12 mouse cellular contexts compared by ENCODE assay signal in genomic region chrX:150954721-150955120, GRCm38 (mm10).
"Had no signal": no experiment of that assay in that cellular context is flagged by ENCODE, and none has a peak within 500 bp of the region (broad histone marks: within the 10 kb centered on the region; RNA-seq: fewer than 3 reads in every experiment).

No protein-coding gene starts in this region.

- DNase-seq: left cerebral cortex, postnatal 4 days; lung, embryonic 14.5 days; lung, postnatal 10 days; lung, postnatal 4 days; right cerebral cortex, adult 18-20 months; right cerebral cortex, postnatal 25 days had no signal

- H3K9me3 ChIP-seq: limb, embryonic 15.5 days; liver, embryonic 12.5 days; midbrain, embryonic 10.5 days; neural tube, embryonic 15.5 days had no signal

- H3K4me2 ChIP-seq: limb, embryonic 15.5 days; liver, embryonic 12.5 days; lung, embryonic 14.5 days; neural tube, embryonic 15.5 days had no signal

- H3K9ac ChIP-seq: limb, embryonic 15.5 days; liver, embryonic 12.5 days; lung, embryonic 14.5 days; neural tube, embryonic 15.5 days had no signal

- H3K27me3 ChIP-seq: neural tube, embryonic 15.5 days had no signal

- H3K27ac ChIP-seq: limb, embryonic 15.5 days; liver, embryonic 12.5 days; midbrain, embryonic 10.5 days; neural tube, embryonic 15.5 days; stomach, postnatal 0 days had no signal

- H3K4me3 ChIP-seq: limb, embryonic 15.5 days; liver, embryonic 12.5 days; midbrain, embryonic 10.5 days; myocyte; neural tube, embryonic 15.5 days had no signal

- H3K36me3 ChIP-seq: limb, embryonic 15.5 days; liver, embryonic 12.5 days; midbrain, embryonic 10.5 days; neural tube, embryonic 15.5 days had no signal

- ATAC-seq: liver, embryonic 12.5 days had no signal

- H3K4me1 ChIP-seq: limb, embryonic 15.5 days; neural tube, embryonic 15.5 days had no signal
